Mouse (Mus musculus) testis, adult 2 months (tissue): ENCODE measurements at regions not wholly inside any gene's neighbourhood (a gene's known extent, or its start where the extent isn't known, plus 50 kb on each side); places are given as distances from the start of the nearest gene placed in this dataset.

Experiments used
- CTCF ChIP-seq: fragments of 200-500 bp; IDR thresholded peaks from 2 replicates; pipeline ENCODE4 v1.5.1; 2012; ENCODE audit warnings: low read depth, mild to moderate bottlenecking, inconsistent platforms, low read length, moderate library complexity; ENCODE audit not compliant: control insufficient read depth, insufficient read depth, insufficient replicate concordance
- POLR2A ChIP-seq: fragments of 200-500 bp; IDR thresholded peaks from 2 replicates; pipeline ENCODE4 v1.6.1; 2012; ENCODE audit warnings: low read depth, mild to moderate bottlenecking, inconsistent platforms, low read length, moderate library complexity; ENCODE audit not compliant: control insufficient read depth

DNA sequence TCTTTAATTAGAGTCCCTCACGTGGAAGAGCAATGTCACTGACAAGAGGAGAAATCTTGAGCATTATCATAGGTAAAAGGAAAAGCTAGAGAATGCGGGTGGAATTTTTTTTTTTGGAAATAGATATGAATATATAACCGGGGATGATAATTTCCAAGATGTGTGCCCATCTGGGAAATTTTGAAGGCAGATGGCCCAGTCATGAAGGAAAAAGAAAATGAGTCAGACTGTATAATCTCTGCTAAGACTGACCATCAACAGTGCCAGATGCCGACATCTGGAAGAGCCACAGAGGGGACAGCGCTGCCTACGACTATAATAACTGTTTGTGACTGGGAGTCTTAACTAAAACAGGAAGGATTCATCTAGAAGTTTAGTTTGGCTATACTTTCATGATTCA is 243.0 kb upstream of the Zwint start:
- TF ChIP-seq CTCF, result no peak
- TF ChIP-seq POLR2A, result no peak
